Mouse (Mus musculus): ENCODE results near the gene F2r. TPM values are rescaled to one million over a fixed set of nuclear protein-coding genes. Genes with fewer than 3 reads are reported as not detected.

F2r gene
- polyA plus RNA-seq (2015; fragmentation: Nextera tagmentation; extraction: Ambion mirVana), result 96.3 and 107 TPM in 2 replicates

- peak within 1 kb of the TSS; percentile 95 for H3K4me3 ChIP-seq (ENCODE audit: low read length)
- H3K4me1 ChIP-seq (ENCODE audit: control insufficient read depth, insufficient read depth, low read length), result peaks cover 45% of the 10 kb centered on the region
- no peaks in the 10 kb centered on the region for H3K27me3 ChIP-seq (ENCODE audit: control insufficient read depth, insufficient read depth, low read length)
- 0% methylated on average over 42 of the region's 42 CpGs for WGBS
- H3K27ac ChIP-seq (ENCODE audit: low read length), result peak within 1 kb of the TSS; percentile 94
- ATAC-seq (replicated peaks; ENCODE audit: extremely low read depth, insufficient read depth, low FRiP score), result peak; percentile 92
- no peaks in the 10 kb centered on the region for H3K36me3 ChIP-seq (ENCODE audit: control insufficient read depth, insufficient read depth)
- H3K9me3 ChIP-seq (replicated peaks; ENCODE audit: control insufficient read depth, low read length), result no peaks in the 10 kb centered on the region
- peak within 1 kb of the TSS; percentile 98 for H3K9ac ChIP-seq (ENCODE audit: low read length)
- H3K4me2 ChIP-seq (ENCODE audit: low read depth, low read length), result peak within 1 kb of the TSS; percentile 82
Measured at GRCm38 (mm10) chr13:95618309-95618712, at the start of gene F2r. TSS of gene F2r (minus strand) at chr13:95618487.

GRCm38 (mm10) chr13:95667260-95667659 lies 49.0 kb upstream of the F2r start:
- Histone ChIP-seq H3K9me3 (replicated peaks; ENCODE audit: control insufficient read depth, low read length) (no peaks in the 10 kb centered on the region), H3K4me1 (ENCODE audit: control insufficient read depth, insufficient read depth, low read length) (peaks cover 5% of the 10 kb centered on the region; the same call in 1 of the 2 replicates), H3K36me3 (ENCODE audit: control insufficient read depth, insufficient read depth) (no peaks in the 10 kb centered on the region; the same call in 1 of the 2 replicates), H3K27me3 (ENCODE audit: control insufficient read depth, insufficient read depth, low read length) (no peaks in the 10 kb centered on the region), H3K27ac (ENCODE audit: low read length) (no peak overlapping the region), H3K9ac (ENCODE audit: low read length) (no peak overlapping the region), H3K4me2 (ENCODE audit: low read depth, low read length) (no peak overlapping the region; the same call in 1 of the 2 replicates), H3K4me3 (ENCODE audit: low read length) (no peak overlapping the region)
- 14% methylated on average over 7 of the region's 7 CpGs for WGBS
- 0 out of 2 replicates have a peak, but pooled peaks have one; percentile 43 for ATAC-seq (replicated peaks; ENCODE audit: extremely low read depth, insufficient read depth, low FRiP score)

- no peak for ATAC-seq (replicated peaks; ENCODE audit: extremely low read depth, insufficient read depth, low FRiP score)
- WGBS, result 83% methylated on average over 13 of the region's 13 CpGs
Measured at GRCm38 (mm10) chr13:95665644-95666356, 47.5 kb upstream of the F2r start.

DNA sequence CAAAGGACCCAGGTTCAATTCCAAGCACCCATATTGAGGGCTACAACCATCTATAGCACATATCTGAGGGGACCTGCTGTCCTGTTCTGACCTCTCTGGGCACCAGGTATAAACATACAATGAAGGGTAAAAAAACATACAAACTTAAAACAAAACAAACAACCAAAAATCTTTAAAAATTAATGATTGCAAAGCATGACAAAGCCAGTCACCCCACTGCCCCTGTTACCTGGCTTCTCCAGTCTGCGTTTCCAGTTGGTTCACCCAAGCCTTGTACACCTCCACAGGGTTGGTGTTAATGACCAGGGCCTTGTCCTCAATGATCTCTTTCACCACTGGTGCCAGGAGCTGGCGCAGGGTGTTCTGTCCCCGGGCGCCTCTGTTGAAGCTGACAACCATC lies 45.5 kb upstream of the F2r start:
- peaks cover 3% of the 10 kb centered on the region; the same call in 1 of the 2 replicates for H3K4me1 ChIP-seq (ENCODE audit: control insufficient read depth, insufficient read depth, low read length)
- H3K27ac ChIP-seq (ENCODE audit: low read length), result no peak overlapping the region
- H3K36me3 ChIP-seq (ENCODE audit: control insufficient read depth, insufficient read depth), result no peaks in the 10 kb centered on the region; the same call in 1 of the 2 replicates
- no peak for ATAC-seq (replicated peaks; ENCODE audit: extremely low read depth, insufficient read depth, low FRiP score)
- H3K9ac ChIP-seq (ENCODE audit: low read length), result no peak overlapping the region
- H3K9me3 ChIP-seq (replicated peaks; ENCODE audit: control insufficient read depth, low read length), result no peaks in the 10 kb centered on the region
- H3K4me2 ChIP-seq (ENCODE audit: low read depth, low read length), result no peak overlapping the region
- no peak overlapping the region for H3K4me3 ChIP-seq (ENCODE audit: low read length)
- 87% methylated on average over 4 of the region's 4 CpGs for WGBS
- no peaks in the 10 kb centered on the region for H3K27me3 ChIP-seq (ENCODE audit: control insufficient read depth, insufficient read depth, low read length)

More at GRCm38 (mm10) chr13:95665644-95666356, 47.5 kb upstream of the F2r start:
- Histone ChIP-seq H3K9ac (ENCODE audit: low read length) (no peak overlapping the region), H3K4me3 (ENCODE audit: low read length) (no peak overlapping the region), H3K4me2 (ENCODE audit: low read depth, low read length) (no peak overlapping the region), H3K4me1 (ENCODE audit: control insufficient read depth, insufficient read depth, low read length) (no peaks in the 10 kb centered on the region), H3K27me3 (ENCODE audit: control insufficient read depth, insufficient read depth, low read length) (no peaks in the 10 kb centered on the region), H3K36me3 (ENCODE audit: control insufficient read depth, insufficient read depth) (no peaks in the 10 kb centered on the region; the same call in 1 of the 2 replicates), H3K27ac (ENCODE audit: low read length) (no peak overlapping the region), H3K9me3 (replicated peaks; ENCODE audit: control insufficient read depth, low read length) (no peaks in the 10 kb centered on the region)

GRCm38 (mm10) chr13:95659432-95659831 lies 41.1 kb upstream of the F2r start:
- peak; percentile 54 for ATAC-seq (replicated peaks; ENCODE audit: extremely low read depth, insufficient read depth, low FRiP score)
- Histone ChIP-seq H3K4me3 (ENCODE audit: low read length) (no peak overlapping the region), H3K4me1 (ENCODE audit: control insufficient read depth, insufficient read depth, low read length) (peaks cover 13% of the 10 kb centered on the region), H3K9ac (ENCODE audit: low read length) (no peak overlapping the region), H3K4me2 (ENCODE audit: low read depth, low read length) (no peak overlapping the region; the same call in 1 of the 2 replicates), H3K27me3 (ENCODE audit: control insufficient read depth, insufficient read depth, low read length) (no peaks in the 10 kb centered on the region), H3K36me3 (ENCODE audit: control insufficient read depth, insufficient read depth) (no peaks in the 10 kb centered on the region), H3K9me3 (replicated peaks; ENCODE audit: control insufficient read depth, low read length) (no peaks in the 10 kb centered on the region), H3K27ac (ENCODE audit: low read length) (peak overlapping the region; percentile 79)
- 60% methylated on average over 7 of the region's 7 CpGs for WGBS

- H3K9ac ChIP-seq (ENCODE audit: low read length), result no peak overlapping the region
- WGBS, result 40% methylated on average over 9 of the region's 9 CpGs
Measured at GRCm38 (mm10) chr13:95657171-95657570, 38.9 kb upstream of the F2r start.

DNA sequence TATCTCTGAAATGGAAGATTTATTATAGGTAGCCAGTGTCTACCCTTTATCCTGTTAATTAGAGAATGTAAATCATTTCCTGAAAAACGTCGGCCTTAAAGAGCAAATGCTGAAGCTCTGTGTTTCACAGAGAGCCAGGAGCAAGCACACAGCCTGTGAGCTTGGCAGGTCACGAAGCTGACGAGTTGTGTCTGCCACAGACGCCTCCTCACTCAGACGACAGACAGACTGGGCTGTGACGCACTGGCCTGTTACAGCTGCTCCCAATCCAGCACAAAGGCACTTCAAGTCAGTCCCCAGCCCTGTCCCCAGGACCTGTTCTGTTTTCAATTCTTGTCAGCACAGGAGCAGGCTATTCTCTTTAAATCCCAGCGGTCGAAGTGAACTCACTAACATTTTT lies 37.0 kb upstream of the F2r start:
- no peaks in the 10 kb centered on the region for H3K9me3 ChIP-seq (replicated peaks; ENCODE audit: control insufficient read depth, low read length)
- H3K4me2 ChIP-seq (ENCODE audit: low read depth, low read length), result peak overlapping the region; percentile 3; the same call in 1 of the 2 replicates
- no peak overlapping the region for H3K4me3 ChIP-seq (ENCODE audit: low read length)
- ATAC-seq (replicated peaks; ENCODE audit: extremely low read depth, insufficient read depth, low FRiP score), result peak; percentile 83
- peaks cover 13% of the 10 kb centered on the region for H3K4me1 ChIP-seq (ENCODE audit: control insufficient read depth, insufficient read depth, low read length)
- no peaks in the 10 kb centered on the region for H3K27me3 ChIP-seq (ENCODE audit: control insufficient read depth, insufficient read depth, low read length)
- WGBS, result 16% methylated on average over 9 of the region's 9 CpGs
- H3K27ac ChIP-seq (ENCODE audit: low read length), result peak overlapping the region; percentile 43
- H3K9ac ChIP-seq (ENCODE audit: low read length), result no peak overlapping the region
- no peaks in the 10 kb centered on the region for H3K36me3 ChIP-seq (ENCODE audit: control insufficient read depth, insufficient read depth)

More at GRCm38 (mm10) chr13:95657171-95657570, 38.9 kb upstream of the F2r start:
- ATAC-seq (replicated peaks; ENCODE audit: extremely low read depth, insufficient read depth, low FRiP score), result peak; percentile 45; the same call in 1 of the 2 replicates
- Histone ChIP-seq H3K36me3 (ENCODE audit: control insufficient read depth, insufficient read depth) (no peaks in the 10 kb centered on the region), H3K27ac (ENCODE audit: low read length) (peak overlapping the region; percentile 57), H3K9me3 (replicated peaks; ENCODE audit: control insufficient read depth, low read length) (no peaks in the 10 kb centered on the region), H3K4me2 (ENCODE audit: low read depth, low read length) (no peak overlapping the region), H3K27me3 (ENCODE audit: control insufficient read depth, insufficient read depth, low read length) (no peaks in the 10 kb centered on the region), H3K4me3 (ENCODE audit: low read length) (no peak overlapping the region), H3K4me1 (ENCODE audit: control insufficient read depth, insufficient read depth, low read length) (peaks cover 13% of the 10 kb centered on the region)

DNA sequence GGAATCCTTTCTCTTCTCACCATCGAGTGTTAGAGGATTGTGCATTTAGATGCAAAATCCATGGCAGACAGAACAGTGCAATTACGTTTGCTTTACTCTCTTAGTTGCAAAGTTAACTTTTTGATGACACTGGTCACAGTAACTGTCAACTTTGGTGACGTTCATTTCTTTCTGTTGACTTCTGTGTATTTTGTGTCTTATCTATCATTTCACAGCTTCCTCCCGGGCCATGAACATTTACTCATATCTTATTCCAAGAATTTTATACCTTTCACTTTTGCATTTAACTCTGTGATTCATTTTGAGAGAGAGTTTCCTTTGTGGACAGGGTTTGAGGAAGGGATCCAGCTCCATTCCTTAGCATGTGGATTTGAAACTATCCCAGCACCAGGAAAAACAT lies 35.4 kb upstream of the F2r start:
- no peaks in the 10 kb centered on the region for H3K9me3 ChIP-seq (replicated peaks; ENCODE audit: control insufficient read depth, low read length)
- 58% methylated on average over 4 of the region's 4 CpGs for WGBS
- H3K27ac ChIP-seq (ENCODE audit: low read length), result no peak overlapping the region
- H3K4me2 ChIP-seq (ENCODE audit: low read depth, low read length), result no peak overlapping the region
- no peaks in the 10 kb centered on the region for H3K36me3 ChIP-seq (ENCODE audit: control insufficient read depth, insufficient read depth)
- H3K4me3 ChIP-seq (ENCODE audit: low read length), result no peak overlapping the region
- no peak for ATAC-seq (replicated peaks; ENCODE audit: extremely low read depth, insufficient read depth, low FRiP score)
- H3K4me1 ChIP-seq (ENCODE audit: control insufficient read depth, insufficient read depth, low read length), result peaks cover 10% of the 10 kb centered on the region
- H3K27me3 ChIP-seq (ENCODE audit: control insufficient read depth, insufficient read depth, low read length), result no peaks in the 10 kb centered on the region
- no peak overlapping the region for H3K9ac ChIP-seq (ENCODE audit: low read length)
